Mouse (Mus musculus) limb, embryonic 10.5 days (tissue): ENCODE measurements around the gene Hoxd9. TPM values are rescaled to one million over a fixed set of nuclear protein-coding genes. Genes with fewer than 3 reads are reported as not detected.

Source experiments
- DNase-seq: peaks from one replicate; pipeline ENCODE4 v3.0.0-alpha.2; 2017; ENCODE audit warnings: low spot score
- H3K27ac ChIP-seq: fragments of 300-500 bp; sonication (generic); 2 replicates; pipeline ENCODE4 v1.5.1; 2016; ENCODE audit warnings: mild to moderate bottlenecking
- H3K27me3 ChIP-seq: fragments of 300-500 bp; sonication (generic); 2 replicates; pipeline ENCODE4 v1.6.1; 2016; ENCODE audit warnings: low read depth, mild to moderate bottlenecking; ENCODE audit not compliant: poor library complexity, severe bottlenecking
- H3K36me3 ChIP-seq: fragments of 300-500 bp; sonication (generic); 2 replicates; pipeline ENCODE4 v1.6.1; 2016; ENCODE audit warnings: mild to moderate bottlenecking, moderate library complexity
- H3K4me1 ChIP-seq: fragments of 300-500 bp; sonication (generic); 2 replicates; pipeline ENCODE4 v1.6.1; 2016
- H3K4me3 ChIP-seq: fragments of 300-500 bp; sonication (generic); 2 replicates; pipeline ENCODE4 v1.5.1; 2016; ENCODE audit warnings: mild to moderate bottlenecking, moderate library complexity
- H3K9me3 ChIP-seq: fragments of 300-500 bp; sonication (generic); replicated peaks from 2 replicates; pipeline ENCODE4 v1.6.1; 2016; ENCODE audit warnings: mild to moderate bottlenecking
- WGBS: fragments of 180-500 bp; shearing (Covaris S2); methylation state at CpG from one replicate; pipeline ENCODE4 v1.1.7; 2016; 5-methylcytosine and 5-hydroxymethylcytosine counted together
- polyA plus RNA-seq: library from polyadenylated mRNA; unstranded; fragments of >200 nt; fragmentation: Nextera tagmentation; extraction: Ambion mirVana; gene quantifications from 2 replicates; pipeline ENCODE4 v1.2.1, GENCODE M21; 2016

The Hoxd9 gene
- polyA plus RNA-seq, 1 experiment from 2014 or later, result 38.0 TPM

GRCm38 (mm10) chr2:74721882-74722281 lies 24.4 kb downstream of the Hoxd9 start:
- WGBS, result 5% methylated on average over 6 of the region's 6 CpGs
- peak overlapping the region; percentile 14; the same call in 1 of the 2 replicates for H3K27ac ChIP-seq
- no peaks in the 10 kb centered on the region for H3K9me3 ChIP-seq
- H3K4me1 ChIP-seq, result peaks cover 92% of the 10 kb centered on the region
- H3K27me3 ChIP-seq, result peaks cover 75% of the 10 kb centered on the region
- peak overlapping the region; percentile 10; the same call in 1 of the 2 replicates for H3K4me3 ChIP-seq
- H3K36me3 ChIP-seq, result peaks cover 23% of the 10 kb centered on the region
- DNase-seq, result peak; percentile 62

DNA sequence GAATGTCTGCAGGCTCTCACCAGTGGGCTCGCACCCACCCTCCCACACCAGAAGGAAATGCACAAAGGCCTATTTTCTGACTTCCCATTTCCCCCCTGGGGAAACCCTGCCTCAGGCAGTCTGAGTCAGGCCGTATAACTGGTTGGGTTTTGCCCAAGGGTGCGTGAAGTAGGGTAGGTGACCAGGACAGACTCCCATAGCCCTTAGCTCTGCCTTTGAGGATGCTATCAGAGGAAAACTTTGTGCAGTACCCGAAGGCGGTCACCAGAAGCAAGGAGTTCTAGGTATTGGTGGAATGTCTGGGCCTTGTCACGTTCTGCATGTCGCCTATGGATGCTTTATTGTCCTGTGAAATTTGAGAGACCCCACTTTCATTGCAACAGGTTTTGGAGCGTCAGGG lies 25.4 kb downstream of the Hoxd9 start:
- Histone ChIP-seq H3K36me3 (peaks cover 30% of the 10 kb centered on the region), H3K27me3 (peaks cover 79% of the 10 kb centered on the region), H3K4me1 (peaks cover 97% of the 10 kb centered on the region), H3K9me3 (no peaks in the 10 kb centered on the region), H3K27ac (no peak overlapping the region), H3K4me3 (peak overlapping the region; percentile 9)
- DNase-seq, result peak; percentile 45
- WGBS, result 18% methylated on average over 8 of the region's 8 CpGs

DNA sequence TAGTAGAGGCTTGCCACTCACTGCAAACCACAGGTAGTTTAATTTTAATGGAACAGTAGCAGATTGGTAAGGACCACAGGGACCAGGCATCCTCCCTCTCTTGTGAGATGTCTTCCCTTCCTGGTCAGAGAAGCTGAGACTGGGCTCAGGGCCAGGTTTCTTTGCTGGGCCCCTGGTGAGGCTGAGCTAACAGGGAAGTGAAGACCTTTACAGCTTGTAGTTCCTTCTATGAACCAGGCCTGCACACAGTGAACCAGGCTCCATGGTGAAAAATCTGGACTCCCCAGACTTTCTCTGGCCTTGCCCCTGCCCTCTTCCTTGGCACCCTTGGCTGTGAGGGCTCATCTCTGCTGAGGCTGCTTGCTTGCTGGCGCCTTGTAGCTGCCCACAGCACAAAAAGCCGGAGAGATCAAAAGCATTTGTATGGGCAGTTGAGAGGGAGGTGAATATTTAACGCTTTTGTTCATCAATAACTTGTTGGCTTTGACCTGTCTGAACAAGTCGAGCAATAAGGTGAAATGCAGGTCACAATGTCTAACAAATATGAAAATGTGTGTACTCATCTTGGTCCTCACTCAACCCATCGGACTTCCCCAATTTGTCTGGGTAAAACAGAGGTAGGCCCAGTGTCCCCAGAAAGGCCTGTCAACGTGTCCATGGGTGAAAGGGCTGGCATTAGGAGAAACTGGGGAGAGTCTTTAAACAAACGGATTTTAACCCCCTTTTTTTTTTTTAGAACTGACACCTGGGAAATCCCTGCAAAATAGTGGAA lies 26.9 kb downstream of the Hoxd9 start:
- Histone ChIP-seq H3K4me1 (peaks cover 99% of the 10 kb centered on the region), H3K4me3 (no peak overlapping the region)
- DNase-seq, result peak; percentile 40

GRCm38 (mm10) chr2:74725171-74725570 lies 27.6 kb downstream of the Hoxd9 start:
- Histone ChIP-seq H3K27me3 (peaks cover 86% of the 10 kb centered on the region), H3K36me3 (peaks cover 42% of the 10 kb centered on the region), H3K9me3 (no peaks in the 10 kb centered on the region), H3K27ac (no peak overlapping the region), H3K4me3 (peak overlapping the region; percentile 21; the same call in 1 of the 2 replicates), H3K4me1 (peaks cover 99% of the 10 kb centered on the region)
- WGBS, result 9% methylated on average over 17 of the region's 17 CpGs
- peak; percentile 57 for DNase-seq

More for the DNA sequence above, 26.9 kb downstream of the Hoxd9 start:
- 19% methylated on average over 7 of the region's 7 CpGs for WGBS
- H3K9me3 ChIP-seq, result no peaks in the 10 kb centered on the region
- no peak overlapping the region for H3K27ac ChIP-seq
- peaks cover 84% of the 10 kb centered on the region for H3K27me3 ChIP-seq
- peaks cover 42% of the 10 kb centered on the region for H3K36me3 ChIP-seq

DNA sequence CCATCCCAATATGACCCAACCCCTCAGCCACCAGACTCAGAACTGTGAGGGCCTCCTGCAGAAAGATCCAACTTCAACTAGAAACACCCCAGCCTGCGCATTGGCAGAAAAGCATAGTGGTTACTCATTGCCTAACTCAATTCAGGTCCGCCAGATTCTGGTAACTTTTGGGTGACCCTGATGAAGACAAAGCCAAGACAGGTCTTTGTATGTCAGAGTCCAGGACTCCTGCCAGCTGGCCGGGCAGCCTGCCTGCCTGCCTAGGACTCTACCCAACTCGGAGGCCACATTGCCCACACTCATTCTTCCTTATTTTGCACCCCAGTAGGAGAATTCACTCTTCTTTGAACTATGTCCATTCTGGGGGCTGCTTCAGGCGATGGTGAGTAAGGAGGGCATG lies 29.0 kb downstream of the Hoxd9 start, which contains the start of gene Gm28230:
Gene Gm28230, plus strand, starts transcription at position 178 of the 400 bp plus-strand sequence.
- Histone ChIP-seq H3K4me3 (peak within 1 kb of the TSS; percentile 58), H3K36me3 (peaks cover 44% of the 10 kb centered on the region), H3K4me1 (peaks cover 99% of the 10 kb centered on the region), H3K27ac (peak within 1 kb of the TSS; percentile 84), H3K9me3 (no peaks in the 10 kb centered on the region), H3K27me3 (peaks cover 93% of the 10 kb centered on the region)
- DNase-seq, result peak; percentile 45
- 25% methylated on average over 5 of the region's 5 CpGs for WGBS

- Histone ChIP-seq H3K4me3 (peak overlapping the region; percentile 58), H3K4me1 (peaks cover 99% of the 10 kb centered on the region), H3K27me3 (peaks cover 96% of the 10 kb centered on the region), H3K27ac (peak overlapping the region; percentile 84), H3K9me3 (no peaks in the 10 kb centered on the region), H3K36me3 (peaks cover 48% of the 10 kb centered on the region)
- 2% methylated on average over 43 of the region's 43 CpGs for WGBS
- DNase-seq, result no peak
These were observed 29.6 kb downstream of the Hoxd9 start for GRCm38 (mm10) chr2:74726973-74727639.

GRCm38 (mm10) chr2:74727640-74728302 lies 30.2 kb downstream of the Hoxd9 start:
- Histone ChIP-seq H3K4me1 (peaks cover 99% of the 10 kb centered on the region), H3K27ac (peak overlapping the region; percentile 84), H3K9me3 (no peaks in the 10 kb centered on the region), H3K27me3 (peaks cover 94% of the 10 kb centered on the region), H3K4me3 (peak overlapping the region; percentile 58), H3K36me3 (peaks cover 48% of the 10 kb centered on the region)
- peak; percentile 69 for DNase-seq
- 3% methylated on average over 25 of the region's 25 CpGs for WGBS

DNA sequence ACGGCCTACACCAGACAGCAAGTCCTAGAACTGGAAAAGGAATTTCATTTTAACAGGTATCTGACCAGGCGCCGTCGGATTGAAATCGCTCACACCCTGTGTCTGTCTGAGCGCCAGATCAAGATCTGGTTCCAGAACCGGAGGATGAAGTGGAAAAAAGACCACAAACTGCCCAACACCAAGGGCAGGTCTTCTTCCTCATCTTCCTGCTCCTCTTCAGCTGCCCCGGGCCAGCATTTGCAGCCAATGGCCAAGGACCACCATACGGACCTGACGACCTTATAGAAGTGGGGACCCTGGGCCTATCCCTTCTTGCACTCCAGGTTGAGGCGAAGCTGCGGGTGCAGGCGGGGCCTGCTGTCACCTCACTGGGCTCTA lies 30.8 kb downstream of the Hoxd9 start:
- Histone ChIP-seq H3K27me3 (peaks cover 93% of the 10 kb centered on the region), H3K4me3 (peak overlapping the region; percentile 58), H3K36me3 (peaks cover 46% of the 10 kb centered on the region), H3K4me1 (peaks cover 99% of the 10 kb centered on the region), H3K27ac (peak overlapping the region; percentile 84), H3K9me3 (no peaks in the 10 kb centered on the region)
- WGBS, result 18% methylated on average over 13 of the region's 13 CpGs
- DNase-seq, result peak; percentile 50

GRCm38 (mm10) chr2:74730331-74730730 lies 32.8 kb downstream of the Hoxd9 start:
- Histone ChIP-seq H3K36me3 (peaks cover 39% of the 10 kb centered on the region), H3K27ac (no peak overlapping the region), H3K4me3 (no peak overlapping the region), H3K27me3 (peaks cover 89% of the 10 kb centered on the region), H3K9me3 (no peaks in the 10 kb centered on the region), H3K4me1 (peaks cover 99% of the 10 kb centered on the region)
- 9% methylated on average over 8 of the region's 8 CpGs for WGBS
- peak; percentile 29 for DNase-seq

DNA sequence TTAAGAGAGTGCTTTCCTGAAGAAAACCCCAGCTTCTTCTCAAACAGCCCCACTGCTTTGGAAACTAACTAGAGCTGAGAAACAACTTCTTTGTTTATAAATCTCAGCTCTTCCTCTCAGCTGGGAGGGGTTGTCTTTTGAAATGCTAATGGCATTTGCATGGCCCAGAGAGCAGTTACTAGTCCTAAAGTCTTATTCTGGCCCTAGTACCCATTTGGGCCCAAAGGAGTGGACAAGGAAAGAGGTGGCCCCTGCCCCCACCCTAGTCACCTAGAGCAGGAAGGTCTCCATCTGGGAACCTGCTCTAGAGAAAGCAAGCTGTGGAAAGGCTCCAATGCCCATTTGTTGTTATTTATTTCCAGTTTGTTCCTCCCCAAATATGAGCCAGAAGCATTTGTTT lies 33.5 kb downstream of the Hoxd9 start:
- peak; percentile 39 for DNase-seq
- H3K4me3 ChIP-seq, result no peak overlapping the region
- H3K9me3 ChIP-seq, result no peaks in the 10 kb centered on the region
- H3K36me3 ChIP-seq, result peaks cover 34% of the 10 kb centered on the region
- no peak overlapping the region for H3K27ac ChIP-seq
- peaks cover 100% of the 10 kb centered on the region for H3K4me1 ChIP-seq
- peaks cover 89% of the 10 kb centered on the region for H3K27me3 ChIP-seq

GRCm38 (mm10) chr2:74731799-74732512 lies 34.4 kb downstream of the Hoxd9 start:
- H3K36me3 ChIP-seq, result peaks cover 26% of the 10 kb centered on the region
- peak; percentile 42 for DNase-seq
- H3K4me1 ChIP-seq, result peaks cover 100% of the 10 kb centered on the region
- 6% methylated on average over 9 of the region's 9 CpGs for WGBS
- peak overlapping the region; percentile 30; the same call in 1 of the 2 replicates for H3K27ac ChIP-seq
- peak overlapping the region; percentile 47; the same call in 1 of the 2 replicates for H3K4me3 ChIP-seq
- H3K9me3 ChIP-seq, result no peaks in the 10 kb centered on the region
- peaks cover 89% of the 10 kb centered on the region for H3K27me3 ChIP-seq
